In genomic region chr14:25574047-25574870, GRCm38 (mm10) we compare ENCODE assay signal across 11 mouse cellular contexts.
DNase-seq lines count a peak whose midpoint lies in the region; ATAC-seq lines count a peak whose summit lies in the region.
"Had no signal": no experiment of that assay in that cellular context is flagged by ENCODE, and none has a peak within 500 bp of the region (broad histone marks: within the 10 kb centered on the region; RNA-seq: fewer than 3 reads in every experiment).

No protein-coding gene starts in this region.

- no peaks in the 10 kb centered on the region for H3K9me3 ChIP-seq in kidney, embryonic 14.5 days (ENCODE audit: control insufficient read depth, low read length)
- H3K9me3 ChIP-seq in embryonic facial prominence, embryonic 15.5 days (replicated peaks), result no peaks in the 10 kb centered on the region
- no peaks in the 10 kb centered on the region for H3K9me3 ChIP-seq in limb, embryonic 15.5 days
- no peaks in the 10 kb centered on the region for H3K9me3 ChIP-seq in neural tube, embryonic 14.5 days (ENCODE audit: control insufficient read depth, low read length)

- H3K27me3 ChIP-seq in kidney, embryonic 14.5 days (ENCODE audit: control insufficient read depth, insufficient read depth, low read length), result no peaks in the 10 kb centered on the region
- no peaks in the 10 kb centered on the region for H3K27me3 ChIP-seq in embryonic facial prominence, embryonic 15.5 days
- H3K27me3 ChIP-seq in limb, embryonic 15.5 days, result no peaks in the 10 kb centered on the region
- no peaks in the 10 kb centered on the region for H3K27me3 ChIP-seq in neural tube, embryonic 14.5 days (ENCODE audit: control insufficient read depth, insufficient read depth, low read length)

- H3K36me3 ChIP-seq in kidney, embryonic 14.5 days (ENCODE audit: control insufficient read depth, insufficient read depth, low read length), result peaks cover 70% of the 10 kb centered on the region
- peaks cover 57% of the 10 kb centered on the region for H3K36me3 ChIP-seq in embryonic facial prominence, embryonic 15.5 days
- peaks cover 74% of the 10 kb centered on the region for H3K36me3 ChIP-seq in limb, embryonic 15.5 days
- H3K36me3 ChIP-seq in neural tube, embryonic 14.5 days (ENCODE audit: control insufficient read depth, insufficient read depth, low read length), result peaks cover 9% of the 10 kb centered on the region; the same call in 1 of the 2 replicates

- no peak overlapping the region for H3K4me3 ChIP-seq in kidney, embryonic 14.5 days (ENCODE audit: low read length)
- no peak overlapping the region for H3K4me3 ChIP-seq in embryonic facial prominence, embryonic 15.5 days (replicated peaks)
- H3K4me3 ChIP-seq in limb, embryonic 15.5 days, result no peak overlapping the region
- H3K4me3 ChIP-seq in neural tube, embryonic 14.5 days (ENCODE audit: low read depth, low read length), result no peak overlapping the region

- no peak for DNase-seq in kidney, postnatal 14 days
- DNase-seq in lung, postnatal 25 days (ENCODE audit: low spot score), result no peak
- DNase-seq in left cerebral cortex, postnatal 25 days (ENCODE audit: low spot score in 2 of 2), result no peak
- DNase-seq in ovary, postnatal 14 days (ENCODE audit: low spot score), result no peak
- DNase-seq: gastrocnemius, postnatal 14 days; kidney, postnatal 10 days; right cerebral cortex, postnatal 25 days had no signal

- 43% methylated on average over 16 of the region's 16 CpGs for WGBS in kidney, embryonic 14.5 days
- 44% methylated on average over 16 of the region's 16 CpGs for WGBS in embryonic facial prominence, embryonic 15.5 days
- 41% methylated on average over 16 of the region's 16 CpGs for WGBS in limb, embryonic 15.5 days
- 29% methylated on average over 16 of the region's 16 CpGs for WGBS in neural tube, embryonic 14.5 days

- peak overlapping the region; percentile 17; the same call in 1 of the 2 replicates for H3K27ac ChIP-seq in kidney, embryonic 14.5 days (ENCODE audit: low read depth, low read length)
- no peak overlapping the region for H3K27ac ChIP-seq in embryonic facial prominence, embryonic 15.5 days (replicated peaks)
- peak overlapping the region; percentile 17; the same call in 1 of the 2 replicates for H3K27ac ChIP-seq in limb, embryonic 15.5 days
- peak overlapping the region; percentile 79 for H3K27ac ChIP-seq in neural tube, embryonic 14.5 days (ENCODE audit: low read depth, low read length)

- peak; percentile 29; the same call in 1 of the 2 replicates for ATAC-seq in kidney, embryonic 14.5 days (ENCODE audit: low FRiP score, low TSS enrichment)
- ATAC-seq in embryonic facial prominence, embryonic 15.5 days (ENCODE audit: insufficient number of reproducible peaks, low FRiP score, low TSS enrichment, low read depth), result peak; percentile 50
- no peak for ATAC-seq in limb, embryonic 15.5 days (ENCODE audit: insufficient number of reproducible peaks, low FRiP score, low TSS enrichment, low read depth)
- ATAC-seq in neural tube, embryonic 14.5 days (ENCODE audit: low read depth), result peak; percentile 74

- intact Hi-C loops in left cerebral cortex, postnatal 25 days (cut with DNase I), result no loop called here

- H3K4me1 ChIP-seq in kidney, embryonic 14.5 days (ENCODE audit: control insufficient read depth, insufficient read depth, low read length), result 0 out of 2 replicates have a peak, but pooled peaks cover 13% of the 10 kb centered on the region
- peaks cover 24% of the 10 kb centered on the region for H3K4me1 ChIP-seq in embryonic facial prominence, embryonic 15.5 days
- H3K4me1 ChIP-seq in limb, embryonic 15.5 days, result peaks cover 40% of the 10 kb centered on the region
- H3K4me1 ChIP-seq in neural tube, embryonic 14.5 days (ENCODE audit: control insufficient read depth, insufficient read depth, low read length), result peaks cover 24% of the 10 kb centered on the region

- no peak overlapping the region; the same call in 1 of the 2 replicates for H3K4me2 ChIP-seq in kidney, embryonic 14.5 days (replicated peaks; ENCODE audit: low read depth, low read length)
- no peak overlapping the region for H3K4me2 ChIP-seq in embryonic facial prominence, embryonic 15.5 days (replicated peaks)
- no peak overlapping the region for H3K4me2 ChIP-seq in limb, embryonic 15.5 days
- H3K4me2 ChIP-seq in neural tube, embryonic 14.5 days (ENCODE audit: low read depth, low read length), result no peak overlapping the region

- no peak overlapping the region for H3K9ac ChIP-seq in kidney, embryonic 14.5 days (ENCODE audit: low read depth, low read length)
- no peak overlapping the region for H3K9ac ChIP-seq in embryonic facial prominence, embryonic 15.5 days
- H3K9ac ChIP-seq in limb, embryonic 15.5 days, result no peak overlapping the region
- no peak overlapping the region for H3K9ac ChIP-seq in neural tube, embryonic 14.5 days (replicated peaks; ENCODE audit: low read depth, low read length)
